Mouse (Mus musculus): ENCODE data around the gene Pold2.

DNA sequence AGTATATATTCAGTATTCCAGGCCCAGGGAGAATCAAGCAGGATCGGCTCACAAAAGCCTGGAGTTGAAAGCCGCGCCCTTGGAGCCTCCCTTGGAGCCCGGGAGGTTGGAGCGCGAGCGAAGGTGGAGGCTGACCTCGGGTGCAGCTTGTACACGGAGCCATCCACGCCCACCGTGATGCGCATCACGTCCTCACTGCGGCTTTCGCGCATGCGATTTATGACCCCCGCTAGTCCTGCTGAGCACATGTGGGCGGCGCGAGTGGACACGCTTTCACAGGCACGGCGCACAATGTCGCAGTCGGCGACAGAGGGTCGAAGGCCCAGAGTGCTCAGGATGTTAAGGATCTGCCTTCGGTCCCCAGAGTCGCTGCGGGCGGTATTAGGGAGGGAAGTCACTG is 23.9 kb upstream of the Pold2 start:
- no peak for TF ChIP-seq CTCF (IDR thresholded peaks at IDR 0.05; ENCODE audit: borderline replicate concordance, extremely low read depth, insufficient read depth, insufficient read length)
- TF ChIP-seq POLR2A (IDR thresholded peaks at IDR 0.05; ENCODE audit: borderline replicate concordance, extremely low read depth, insufficient read depth, insufficient read length, poor library complexity, severe bottlenecking), result peak; percentile 56; the same call in 1 of the 2 replicates
